Mouse (Mus musculus): Measurements from ENCODE around the gene Casp8ap2. TPM values are rescaled to one million over a fixed set of nuclear protein-coding genes. Genes with fewer than 3 reads are reported as not detected.
A peak's percentile ranks its signal among the peaks of the same experiment; 100 is the strongest.

Casp8ap2 gene
- 74.7 and 78.0 TPM in 2 replicates for polyA plus RNA-seq (2015; fragmentation: Nextera tagmentation; extraction: Ambion mirVana)

DNA sequence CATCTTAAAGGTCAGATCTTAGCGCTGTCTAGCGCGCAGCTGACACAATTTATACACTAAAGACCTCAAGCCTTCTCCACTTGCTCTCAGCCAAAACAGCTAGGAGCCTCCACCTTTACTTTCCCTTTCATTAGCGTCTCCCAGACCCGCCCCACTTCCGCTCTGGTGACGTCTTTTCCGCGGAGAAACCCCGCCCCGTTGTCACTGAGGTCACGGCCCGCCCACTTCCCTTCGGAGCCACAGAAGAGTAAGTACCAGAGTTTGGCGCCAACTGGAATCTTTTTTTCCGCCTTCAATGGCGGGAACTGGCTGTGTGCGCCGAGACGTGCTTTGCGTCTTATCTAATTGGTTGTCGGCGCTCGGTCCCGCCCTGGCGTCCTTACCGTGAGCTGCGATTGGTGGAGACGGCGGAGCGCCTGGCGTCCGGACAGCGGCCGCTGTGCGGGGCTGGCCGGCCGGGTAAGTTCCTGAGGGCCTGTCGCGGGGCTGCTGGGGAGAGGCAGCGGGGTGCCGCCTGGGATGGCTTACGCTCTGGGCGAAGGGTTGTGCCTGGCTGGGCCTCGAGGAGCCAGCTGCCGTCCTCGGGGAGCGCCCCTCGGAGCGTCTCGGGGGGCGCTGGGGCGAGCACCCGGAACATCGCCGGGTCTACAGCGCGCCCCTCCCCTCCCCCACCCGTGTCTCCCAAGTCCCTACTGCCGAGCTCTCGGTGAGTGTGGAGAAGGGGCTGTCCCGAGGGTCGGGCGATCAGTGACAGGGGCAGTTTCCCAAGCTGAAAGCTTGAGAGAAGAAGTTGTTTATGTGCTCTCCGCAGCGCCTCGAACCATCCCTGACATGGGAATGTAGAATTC, at the start of gene Casp8ap2:
Casp8ap2 (plus strand) TSS at position 418 of the 848 bp plus-strand sequence.
- H3K27me3 ChIP-seq, result no peaks in the 10 kb centered on the region
- peak within 1 kb of the TSS; percentile 91 for H3K9ac ChIP-seq
- peak within 1 kb of the TSS; percentile 80 for H3K4me2 ChIP-seq
- peak within 1 kb of the TSS; percentile 93 for H3K4me3 ChIP-seq
- peak within 1 kb of the TSS; percentile 89 for H3K27ac ChIP-seq
- peak; percentile 98 for ATAC-seq (ENCODE audit: insufficient number of reproducible peaks, insufficient read depth, low FRiP score, low TSS enrichment, low read depth)
- H3K4me1 ChIP-seq, result peaks cover 15% of the 10 kb centered on the region
- H3K36me3 ChIP-seq, result no peaks in the 10 kb centered on the region
- no peaks in the 10 kb centered on the region for H3K9me3 ChIP-seq
- WGBS, result under 1% methylated on average over 61 of the region's 67 CpGs

- WGBS, result 65% methylated on average over 4 of the region's 4 CpGs
- Histone ChIP-seq H3K27ac (no peak overlapping the region), H3K4me1 (peaks cover 8% of the 10 kb centered on the region), H3K9ac (no peak overlapping the region), H3K9me3 (no peaks in the 10 kb centered on the region), H3K4me3 (no peak overlapping the region), H3K36me3 (peaks cover 12% of the 10 kb centered on the region), H3K27me3 (no peaks in the 10 kb centered on the region), H3K4me2 (no peak overlapping the region)
- no peak for ATAC-seq (ENCODE audit: insufficient number of reproducible peaks, insufficient read depth, low FRiP score, low TSS enrichment, low read depth)
Measured at GRCm38 (mm10) chr4:32569054-32569453, 46.2 kb upstream of the Casp8ap2 start.

- H3K4me2 ChIP-seq, result no peak overlapping the region
- no peak overlapping the region for H3K27ac ChIP-seq
- no peak overlapping the region for H3K9ac ChIP-seq
- no peaks in the 10 kb centered on the region for H3K27me3 ChIP-seq
- ATAC-seq (ENCODE audit: insufficient number of reproducible peaks, insufficient read depth, low FRiP score, low TSS enrichment, low read depth), result no peak
- peaks cover 4% of the 10 kb centered on the region; the same call in 1 of the 2 replicates for H3K36me3 ChIP-seq
- H3K9me3 ChIP-seq, result no peaks in the 10 kb centered on the region
- H3K4me3 ChIP-seq, result no peak overlapping the region
- WGBS, result 61% methylated on average over 17 of the region's 17 CpGs
- H3K4me1 ChIP-seq, result peaks cover 10% of the 10 kb centered on the region
Measured at GRCm38 (mm10) chr4:32569995-32570938, 45.0 kb upstream of the Casp8ap2 start.

DNA sequence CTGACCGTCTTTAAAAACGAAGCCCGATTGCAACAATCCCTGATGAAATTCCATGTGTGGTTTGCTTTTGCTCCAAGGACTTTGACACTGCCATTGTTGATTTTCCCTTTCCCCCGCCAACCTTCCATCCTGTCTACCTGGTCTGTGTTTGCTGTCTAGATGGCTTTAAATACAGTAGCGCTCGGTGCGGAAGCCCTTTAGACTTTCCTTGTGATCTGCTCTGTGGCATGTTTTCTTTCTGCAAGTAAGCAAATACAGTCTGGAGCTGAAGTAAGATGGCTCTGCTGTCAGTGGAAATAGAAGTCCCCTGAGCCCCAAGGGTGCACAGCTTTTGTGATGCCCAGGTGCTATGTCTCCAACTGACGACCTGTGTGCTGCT, 44.3 kb upstream of the Casp8ap2 start:
- no peak for ATAC-seq (ENCODE audit: insufficient number of reproducible peaks, insufficient read depth, low FRiP score, low TSS enrichment, low read depth)
- H3K9me3 ChIP-seq, result no peaks in the 10 kb centered on the region
- no peak overlapping the region for H3K27ac ChIP-seq
- no peaks in the 10 kb centered on the region for H3K27me3 ChIP-seq
- peaks cover 11% of the 10 kb centered on the region for H3K4me1 ChIP-seq
- H3K4me2 ChIP-seq, result no peak overlapping the region
- H3K4me3 ChIP-seq, result no peak overlapping the region
- WGBS, result 78% methylated on average over 8 of the region's 8 CpGs
- no peak overlapping the region for H3K9ac ChIP-seq
- H3K36me3 ChIP-seq, result peaks cover 5% of the 10 kb centered on the region; the same call in 1 of the 2 replicates

- Histone ChIP-seq H3K27ac (no peak overlapping the region), H3K9ac (no peak overlapping the region), H3K27me3 (no peaks in the 10 kb centered on the region), H3K9me3 (no peaks in the 10 kb centered on the region), H3K4me2 (no peak overlapping the region), H3K4me3 (no peak overlapping the region), H3K4me1 (peaks cover 11% of the 10 kb centered on the region), H3K36me3 (peaks cover 7% of the 10 kb centered on the region; the same call in 1 of the 2 replicates)
- ATAC-seq (ENCODE audit: insufficient number of reproducible peaks, insufficient read depth, low FRiP score, low TSS enrichment, low read depth), result no peak
- 61% methylated on average over 3 of the region's 3 CpGs for WGBS
Measured at GRCm38 (mm10) chr4:32571441-32571840, 43.8 kb upstream of the Casp8ap2 start.

DNA sequence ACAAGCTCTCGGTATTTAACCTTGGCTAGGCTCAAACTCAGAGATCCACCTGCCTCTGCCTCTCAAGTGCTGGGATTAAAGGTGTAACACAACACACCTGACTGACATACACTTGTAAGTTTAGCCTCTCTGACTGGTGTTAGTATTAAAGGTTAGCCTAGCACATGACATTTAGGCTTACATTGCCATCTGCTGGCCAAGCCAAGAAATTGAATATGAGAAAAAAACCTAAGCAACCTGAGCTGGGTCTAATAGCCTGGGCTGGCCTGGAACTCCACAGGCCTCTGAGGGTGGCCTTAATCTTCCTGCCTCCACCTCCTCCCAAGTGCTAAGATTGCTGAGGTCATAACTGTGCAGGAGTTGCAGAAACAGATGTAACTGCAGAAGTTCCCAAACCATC, 43.1 kb upstream of the Casp8ap2 start:
- 0 out of 2 replicates have a peak, but pooled peaks have one; percentile 20 for ATAC-seq (ENCODE audit: insufficient number of reproducible peaks, insufficient read depth, low FRiP score, low TSS enrichment, low read depth)

DNA sequence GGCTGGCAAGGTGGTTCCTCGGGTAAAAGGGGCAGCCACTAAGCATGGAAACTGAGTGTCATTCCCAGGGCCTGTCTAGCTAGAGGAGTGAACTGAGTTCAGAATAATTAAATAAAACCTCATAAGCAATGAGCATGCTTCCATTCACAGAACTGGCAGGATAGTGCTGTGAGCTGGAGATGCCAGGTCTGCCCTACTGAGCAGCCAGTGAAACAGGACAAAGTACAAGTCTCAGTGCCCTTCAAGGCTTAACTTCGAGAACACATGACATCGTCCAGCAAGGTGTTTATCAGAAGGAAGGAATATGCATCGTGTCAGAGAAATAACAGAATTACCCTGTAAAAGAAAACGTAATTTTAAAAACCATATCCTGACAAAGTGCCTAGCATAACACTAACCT, 41.7 kb upstream of the Casp8ap2 start:
- peaks cover 11% of the 10 kb centered on the region for H3K4me1 ChIP-seq
- H3K36me3 ChIP-seq, result peaks cover 11% of the 10 kb centered on the region; the same call in 1 of the 2 replicates
- WGBS, result 86% methylated on average over 5 of the region's 5 CpGs
- H3K4me2 ChIP-seq, result no peak overlapping the region
- H3K27me3 ChIP-seq, result no peaks in the 10 kb centered on the region
- H3K4me3 ChIP-seq, result no peak overlapping the region
- no peak overlapping the region for H3K9ac ChIP-seq
- no peak overlapping the region for H3K27ac ChIP-seq
- no peak for ATAC-seq (ENCODE audit: insufficient number of reproducible peaks, insufficient read depth, low FRiP score, low TSS enrichment, low read depth)
- H3K9me3 ChIP-seq, result no peaks in the 10 kb centered on the region

More for the DNA sequence above, 43.1 kb upstream of the Casp8ap2 start:
- WGBS, result 54% methylated on average over 1 of the region's 1 CpGs
- H3K4me1 ChIP-seq, result peaks cover 11% of the 10 kb centered on the region
- no peak overlapping the region for H3K27ac ChIP-seq
- H3K9me3 ChIP-seq, result no peaks in the 10 kb centered on the region
- H3K27me3 ChIP-seq, result no peaks in the 10 kb centered on the region
- H3K36me3 ChIP-seq, result peaks cover 9% of the 10 kb centered on the region; the same call in 1 of the 2 replicates
- no peak overlapping the region for H3K4me2 ChIP-seq
- H3K9ac ChIP-seq, result no peak overlapping the region
- H3K4me3 ChIP-seq, result no peak overlapping the region

- Histone ChIP-seq H3K4me1 (peaks cover 11% of the 10 kb centered on the region), H3K27ac (no peak overlapping the region), H3K4me2 (no peak overlapping the region), H3K9ac (no peak overlapping the region), H3K36me3 (peaks cover 12% of the 10 kb centered on the region; the same call in 1 of the 2 replicates), H3K27me3 (no peaks in the 10 kb centered on the region), H3K9me3 (no peaks in the 10 kb centered on the region), H3K4me3 (no peak overlapping the region)
- WGBS, result 67% methylated on average over 1 of the region's 1 CpGs
- no peak for ATAC-seq (ENCODE audit: insufficient number of reproducible peaks, insufficient read depth, low FRiP score, low TSS enrichment, low read depth)
Measured at GRCm38 (mm10) chr4:32574604-32575003, 40.6 kb upstream of the Casp8ap2 start.

DNA sequence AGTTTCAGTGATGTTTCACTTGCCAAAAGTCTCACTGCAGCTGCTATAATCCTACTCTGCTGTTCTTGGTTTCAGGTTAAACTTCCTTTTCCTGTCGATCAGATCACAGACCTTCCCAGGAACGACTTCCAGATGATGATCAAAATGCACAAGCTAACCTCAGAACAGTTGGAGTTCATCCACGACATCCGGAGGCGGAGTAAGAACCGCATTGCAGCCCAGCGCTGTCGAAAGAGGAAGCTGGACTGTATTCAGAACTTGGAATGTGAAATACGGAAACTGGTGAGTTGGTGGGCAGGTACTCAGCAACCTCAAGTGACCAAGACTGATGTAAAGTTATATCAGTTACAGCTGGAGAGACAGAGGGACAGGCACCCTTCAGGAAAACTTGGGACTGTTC, 40.1 kb upstream of the Casp8ap2 start:
- Histone ChIP-seq H3K27ac (no peak overlapping the region), H3K4me2 (no peak overlapping the region), H3K4me3 (no peak overlapping the region), H3K36me3 (peaks cover 18% of the 10 kb centered on the region), H3K4me1 (peaks cover 7% of the 10 kb centered on the region; the same call in 1 of the 2 replicates), H3K27me3 (no peaks in the 10 kb centered on the region), H3K9me3 (no peaks in the 10 kb centered on the region), H3K9ac (no peak overlapping the region)
- ATAC-seq (ENCODE audit: insufficient number of reproducible peaks, insufficient read depth, low FRiP score, low TSS enrichment, low read depth), result no peak
- WGBS, result 29% methylated on average over 9 of the region's 9 CpGs

- H3K4me3 ChIP-seq, result no peak overlapping the region
- 86% methylated on average over 8 of the region's 8 CpGs for WGBS
- no peak for ATAC-seq (ENCODE audit: insufficient number of reproducible peaks, insufficient read depth, low FRiP score, low TSS enrichment, low read depth)
Measured at GRCm38 (mm10) chr4:32579850-32580249, 35.4 kb upstream of the Casp8ap2 start.

DNA sequence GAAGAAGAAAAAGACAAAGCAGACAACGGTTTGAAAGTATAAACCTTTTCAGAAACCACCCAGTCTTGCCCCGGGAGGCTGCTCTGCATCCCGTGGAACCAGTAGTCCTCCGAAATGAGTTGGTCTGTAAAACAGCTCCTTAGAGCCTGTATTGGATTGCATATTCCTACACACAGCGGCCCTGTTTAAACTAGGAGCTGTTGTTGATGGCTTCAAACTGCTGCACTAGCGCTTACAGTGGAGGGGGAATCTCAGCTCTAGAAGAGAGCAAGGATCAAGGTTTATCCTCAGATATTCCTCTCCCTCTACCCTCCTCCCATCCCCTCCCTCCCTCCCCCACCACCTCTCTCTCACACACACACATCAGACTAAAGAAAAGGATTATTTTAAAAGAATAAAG, 31.1 kb upstream of the Casp8ap2 start:
- Histone ChIP-seq H3K4me1 (peaks cover 2% of the 10 kb centered on the region; the same call in 1 of the 2 replicates), H3K27me3 (no peaks in the 10 kb centered on the region), H3K27ac (no peak overlapping the region), H3K9me3 (no peaks in the 10 kb centered on the region), H3K4me2 (no peak overlapping the region), H3K4me3 (no peak overlapping the region), H3K36me3 (peaks cover 9% of the 10 kb centered on the region), H3K9ac (no peak overlapping the region)
- no peak for ATAC-seq (ENCODE audit: insufficient number of reproducible peaks, insufficient read depth, low FRiP score, low TSS enrichment, low read depth)
- 69% methylated on average over 6 of the region's 6 CpGs for WGBS

More at GRCm38 (mm10) chr4:32579850-32580249, 35.4 kb upstream of the Casp8ap2 start:
- Histone ChIP-seq H3K36me3 (peaks cover 20% of the 10 kb centered on the region), H3K4me2 (no peak overlapping the region), H3K27ac (no peak overlapping the region), H3K9ac (no peak overlapping the region), H3K4me1 (0 out of 2 replicates have a peak, but pooled peaks cover 3% of the 10 kb centered on the region), H3K27me3 (no peaks in the 10 kb centered on the region), H3K9me3 (no peaks in the 10 kb centered on the region)

Data from embryonic facial prominence, embryonic 13.5 days (tissue).